Mouse (Mus musculus) stomach, embryonic 15.5 days (tissue): ENCODE measurements around the gene Fus. TPM values are rescaled to one million over a fixed set of nuclear protein-coding genes. Genes with fewer than 3 reads are reported as not detected.

Experiments
- ATAC-seq: fragments of 200-750 bp; cut with Nextera tagmentation; 2 replicates; pipeline ENCODE4 v1.8.0; 2017; ENCODE audit warnings: low read depth, moderate number of reproducible peaks, moderate TSS enrichment; ENCODE audit not compliant: insufficient read depth, low FRiP score
- H3K27ac ChIP-seq: fragments of 300-500 bp; sonication (generic); 2 replicates; pipeline ENCODE4 v1.5.1; 2015; ENCODE audit warnings: mild to moderate bottlenecking, inconsistent platforms
- H3K27me3 ChIP-seq: fragments of 300-500 bp; sonication (generic); replicated peaks from 2 replicates; pipeline ENCODE4 v1.6.1; 2015; ENCODE audit warnings: inconsistent platforms
- H3K36me3 ChIP-seq: fragments of 300-500 bp; sonication (generic); 2 replicates; pipeline ENCODE4 v1.6.1; 2015; ENCODE audit warnings: inconsistent platforms
- H3K4me1 ChIP-seq: fragments of 300-500 bp; sonication (generic); 2 replicates; pipeline ENCODE4 v1.6.1; 2015; ENCODE audit warnings: inconsistent platforms
- H3K4me2 ChIP-seq: fragments of 300-500 bp; sonication (generic); 2 replicates; pipeline ENCODE4 v1.6.1; 2015; ENCODE audit warnings: mild to moderate bottlenecking, inconsistent platforms
- H3K4me3 ChIP-seq: fragments of 300-500 bp; sonication (generic); replicated peaks from 2 replicates; pipeline ENCODE4 v1.5.1; 2015; ENCODE audit warnings: inconsistent platforms
- H3K9ac ChIP-seq: fragments of 300-500 bp; sonication (generic); 2 replicates; pipeline ENCODE4 v1.6.1; 2015; ENCODE audit warnings: inconsistent platforms
- H3K9me3 ChIP-seq: fragments of 300-500 bp; sonication (generic); 2 replicates; pipeline ENCODE4 v1.6.1; 2016; ENCODE audit warnings: inconsistent platforms
- WGBS: fragments of 180-500 bp; shearing (Covaris S2); methylation state at CpG from one replicate; pipeline ENCODE4 v1.1.7; 2015; 5-methylcytosine and 5-hydroxymethylcytosine counted together
- polyA plus RNA-seq: library from polyadenylated mRNA; unstranded; fragments of >200 nt; fragmentation: Nextera tagmentation; extraction: Ambion mirVana; gene quantifications from 2 replicates; pipeline ENCODE4 v1.2.1, GENCODE M21; 2015

Fus gene
- polyA plus RNA-seq, 1 experiment from 2014 or later, result 367 TPM

GRCm38 (mm10) chr7:127992488-127993340 lies 25.5 kb downstream of the Fus start:
- H3K4me1 ChIP-seq, result no peaks in the 10 kb centered on the region; the same call in 1 of the 2 replicates
- 26% methylated on average over 5 of the region's 5 CpGs for WGBS
- H3K9ac ChIP-seq, result no peak overlapping the region
- H3K36me3 ChIP-seq, result peaks cover 4% of the 10 kb centered on the region; the same call in 1 of the 2 replicates
- peak overlapping the region; percentile 84 for H3K27ac ChIP-seq
- peak overlapping the region; percentile 44 for H3K4me3 ChIP-seq
- no peaks in the 10 kb centered on the region for H3K9me3 ChIP-seq
- ATAC-seq, result peak; percentile 33
- no peaks in the 10 kb centered on the region for H3K27me3 ChIP-seq
- H3K4me2 ChIP-seq, result peak overlapping the region; percentile 63

- peak within 1 kb of the TSS; percentile 84 for H3K27ac ChIP-seq
- H3K4me3 ChIP-seq, result peak within 1 kb of the TSS; percentile 44
- H3K27me3 ChIP-seq, result no peaks in the 10 kb centered on the region
- H3K9me3 ChIP-seq, result no peaks in the 10 kb centered on the region
- no peaks in the 10 kb centered on the region; the same call in 1 of the 2 replicates for H3K4me1 ChIP-seq
- peak within 1 kb of the TSS; percentile 27; the same call in 1 of the 2 replicates for H3K9ac ChIP-seq
- ATAC-seq, result peak; percentile 68
- H3K36me3 ChIP-seq, result peaks cover 4% of the 10 kb centered on the region; the same call in 1 of the 2 replicates
- WGBS, result 10% methylated on average over 18 of the region's 18 CpGs
- H3K4me2 ChIP-seq, result peak within 1 kb of the TSS; percentile 63
Observed at GRCm38 (mm10) chr7:127993341-127993977, 26.2 kb downstream of the Fus start, which contains the start of gene Pycard. TSS of gene Pycard (minus strand) at chr7:127993867.

- Histone ChIP-seq H3K27me3 (no peaks in the 10 kb centered on the region), H3K4me1 (no peaks in the 10 kb centered on the region; the same call in 1 of the 2 replicates), H3K9ac (no peak overlapping the region), H3K4me3 (no peak overlapping the region), H3K27ac (no peak overlapping the region), H3K4me2 (no peak overlapping the region), H3K36me3 (no peaks in the 10 kb centered on the region), H3K9me3 (no peaks in the 10 kb centered on the region)
- 57% methylated on average over 1 of the region's 1 CpGs for WGBS
- no peak for ATAC-seq
Observed at GRCm38 (mm10) chr7:127999436-127999835, 32.2 kb downstream of the Fus start.

GRCm38 (mm10) chr7:128000068-128000950 lies 33.1 kb downstream of the Fus start:
- H3K36me3 ChIP-seq, result no peaks in the 10 kb centered on the region
- no peak overlapping the region for H3K4me3 ChIP-seq
- no peak overlapping the region for H3K27ac ChIP-seq
- H3K9me3 ChIP-seq, result no peaks in the 10 kb centered on the region
- H3K27me3 ChIP-seq, result no peaks in the 10 kb centered on the region
- H3K9ac ChIP-seq, result no peak overlapping the region
- H3K4me2 ChIP-seq, result no peak overlapping the region
- 35% methylated on average over 1 of the region's 1 CpGs for WGBS
- no peak for ATAC-seq
- H3K4me1 ChIP-seq, result no peaks in the 10 kb centered on the region; the same call in 1 of the 2 replicates

- Histone ChIP-seq H3K9me3 (no peaks in the 10 kb centered on the region), H3K9ac (no peak overlapping the region), H3K4me3 (no peak overlapping the region), H3K27me3 (no peaks in the 10 kb centered on the region), H3K4me2 (no peak overlapping the region), H3K36me3 (no peaks in the 10 kb centered on the region), H3K4me1 (no peaks in the 10 kb centered on the region; the same call in 1 of the 2 replicates), H3K27ac (no peak overlapping the region)
- ATAC-seq, result no peak
- 77% methylated on average over 6 of the region's 6 CpGs for WGBS
Observed at GRCm38 (mm10) chr7:128003098-128003497, 35.8 kb downstream of the Fus start.

GRCm38 (mm10) chr7:128003688-128004087 lies 36.4 kb downstream of the Fus start, which contains the start of gene Trim72:
TSS of gene Trim72 (plus strand) at chr7:128003949.
- Histone ChIP-seq H3K27ac (peak within 1 kb of the TSS; percentile 84), H3K4me3 (peak within 1 kb of the TSS; percentile 20), H3K9me3 (no peaks in the 10 kb centered on the region), H3K9ac (0 out of 2 replicates have a peak within 1 kb of the TSS, but pooled peaks have one; percentile 7), H3K4me2 (peak within 1 kb of the TSS; percentile 50), H3K36me3 (no peaks in the 10 kb centered on the region), H3K27me3 (no peaks in the 10 kb centered on the region), H3K4me1 (no peaks in the 10 kb centered on the region; the same call in 1 of the 2 replicates)
- 74% methylated on average over 2 of the region's 2 CpGs for WGBS
- no peak for ATAC-seq

- Histone ChIP-seq H3K36me3 (no peaks in the 10 kb centered on the region), H3K9me3 (no peaks in the 10 kb centered on the region), H3K4me3 (peak overlapping the region; percentile 20; the same call in 1 of the 2 replicates), H3K9ac (no peak overlapping the region), H3K4me2 (peak overlapping the region; percentile 50), H3K27me3 (no peaks in the 10 kb centered on the region), H3K4me1 (no peaks in the 10 kb centered on the region; the same call in 1 of the 2 replicates), H3K27ac (peak overlapping the region; percentile 84; the same call in 1 of the 2 replicates)
- WGBS, result 53% methylated on average over 5 of the region's 5 CpGs
- ATAC-seq, result no peak
Observed at GRCm38 (mm10) chr7:128004150-128004486, 36.9 kb downstream of the Fus start.

GRCm38 (mm10) chr7:128004487-128005362 lies 37.5 kb downstream of the Fus start:
- Histone ChIP-seq H3K9me3 (no peaks in the 10 kb centered on the region), H3K4me1 (peaks cover under 1% of the 10 kb centered on the region; the same call in 1 of the 2 replicates), H3K27ac (peak overlapping the region; percentile 84), H3K27me3 (no peaks in the 10 kb centered on the region), H3K36me3 (no peaks in the 10 kb centered on the region), H3K9ac (0 out of 2 replicates have a peak overlapping the region, but pooled peaks have one; percentile 7), H3K4me3 (peak overlapping the region; percentile 20), H3K4me2 (peak overlapping the region; percentile 50)
- WGBS, result 23% methylated on average over 35 of the region's 35 CpGs
- ATAC-seq, result peak; percentile 77

GRCm38 (mm10) chr7:128006193-128006592 lies 38.9 kb downstream of the Fus start:
- Histone ChIP-seq H3K9ac (no peak overlapping the region), H3K36me3 (no peaks in the 10 kb centered on the region), H3K27me3 (no peaks in the 10 kb centered on the region), H3K4me3 (no peak overlapping the region), H3K27ac (no peak overlapping the region), H3K4me1 (peaks cover 2% of the 10 kb centered on the region; the same call in 1 of the 2 replicates), H3K9me3 (no peaks in the 10 kb centered on the region), H3K4me2 (no peak overlapping the region)
- 74% methylated on average over 7 of the region's 7 CpGs for WGBS
- no peak for ATAC-seq

GRCm38 (mm10) chr7:128009715-128010340 lies 42.6 kb downstream of the Fus start:
- 43% methylated on average over 40 of the region's 40 CpGs for WGBS
- no peak overlapping the region for H3K9ac ChIP-seq
- peaks cover 2% of the 10 kb centered on the region; the same call in 1 of the 2 replicates for H3K4me1 ChIP-seq
- H3K27ac ChIP-seq, result no peak overlapping the region
- H3K4me3 ChIP-seq, result no peak overlapping the region
- no peaks in the 10 kb centered on the region for H3K27me3 ChIP-seq
- no peaks in the 10 kb centered on the region for H3K9me3 ChIP-seq
- peak; percentile 39; the same call in 1 of the 2 replicates for ATAC-seq
- no peaks in the 10 kb centered on the region for H3K36me3 ChIP-seq
- H3K4me2 ChIP-seq, result peak overlapping the region; percentile 27
